Mouse (Mus musculus) brown adipose tissue, adult 24 weeks (tissue): Measurements from ENCODE around the gene Akip1. TPM values are rescaled to one million over a fixed set of nuclear protein-coding genes. Genes with fewer than 3 reads are reported as not detected.

ENCODE experiments used
- H3K27ac ChIP-seq: fragments of 200-500 bp; replicated peaks from 2 replicates; pipeline ENCODE4 v1.5.1; 2012; ENCODE audit warnings: low read depth, mild to moderate bottlenecking, low read length
- H3K4me1 ChIP-seq: fragments of 200-500 bp; 2 replicates; pipeline ENCODE4 v1.6.1; 2012; ENCODE audit warnings: low read length, mixed read lengths; ENCODE audit not compliant: control insufficient read depth, insufficient read depth, insufficient read length
- H3K4me3 ChIP-seq: fragments of 200-500 bp; 2 replicates; pipeline ENCODE4 v1.5.1; 2012; ENCODE audit warnings: low read depth, mild to moderate bottlenecking, low read length, moderate library complexity; ENCODE audit not compliant: insufficient read depth
- polyA plus RNA-seq: library from polyadenylated mRNA; stranded (reverse); fragments of >200 nt; gene quantifications from 2 replicates; pipeline ENCODE4 v1.2.4, GENCODE M21; 2012; ENCODE audit not compliant: missing spikeins, insufficient read depth, insufficient read length

The Akip1 gene
- polyA plus RNA-seq: 26.1 and 34.8 TPM in 2 replicates

DNA sequence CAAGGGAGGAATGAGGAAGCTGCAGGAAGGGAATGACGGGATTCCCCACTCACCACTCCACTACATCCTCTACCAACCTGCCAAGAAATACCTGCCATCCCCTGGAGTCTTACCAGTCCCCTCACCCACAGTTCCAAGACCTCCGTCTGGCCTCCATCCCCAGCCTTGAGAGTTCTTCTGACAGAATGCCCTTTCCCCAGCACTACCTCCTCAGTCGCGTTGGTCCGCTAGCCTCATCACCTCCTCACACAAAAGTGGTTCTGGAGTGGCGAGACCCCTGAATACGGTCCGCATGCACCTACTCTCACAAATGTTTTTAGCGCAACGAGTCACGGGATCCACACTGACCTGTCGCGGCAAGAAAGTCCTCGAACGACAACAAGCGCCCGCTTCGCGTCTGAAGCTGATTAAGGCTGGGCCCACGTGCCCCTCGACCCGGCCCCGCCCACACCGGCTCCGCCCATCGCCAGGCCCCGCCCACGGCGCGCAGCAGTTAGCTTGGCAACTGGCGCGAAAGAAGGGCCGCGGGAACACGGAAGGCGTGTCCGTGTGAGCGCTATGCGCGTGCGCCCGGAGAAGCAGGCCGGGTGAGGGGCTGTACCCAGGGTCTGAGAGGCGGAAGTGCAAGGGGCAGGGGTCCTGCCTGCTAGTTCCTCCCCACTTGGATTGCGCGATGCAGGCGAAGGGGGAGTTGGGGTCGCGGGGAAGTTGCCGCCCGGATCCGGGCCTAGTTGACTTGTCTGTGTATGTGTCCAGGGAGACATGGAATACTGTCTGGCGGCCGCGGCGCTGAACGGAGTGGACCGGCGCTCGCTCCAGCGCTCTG lies at the start of gene Akip1, which contains the start of gene St5:
Gene Akip1, plus strand, starts transcription at position 501 of the 826 bp plus-strand sequence.
Gene St5, minus strand, starts transcription at position 416 of the 826 bp plus-strand sequence.
- no peak within 1 kb of the TSS; the same call in 1 of the 2 replicates for H3K27ac ChIP-seq
- peak within 1 kb of the TSS; percentile 82 for H3K4me3 ChIP-seq
- no peaks in the 10 kb centered on the region; the same call in 1 of the 2 replicates for H3K4me1 ChIP-seq

DNA sequence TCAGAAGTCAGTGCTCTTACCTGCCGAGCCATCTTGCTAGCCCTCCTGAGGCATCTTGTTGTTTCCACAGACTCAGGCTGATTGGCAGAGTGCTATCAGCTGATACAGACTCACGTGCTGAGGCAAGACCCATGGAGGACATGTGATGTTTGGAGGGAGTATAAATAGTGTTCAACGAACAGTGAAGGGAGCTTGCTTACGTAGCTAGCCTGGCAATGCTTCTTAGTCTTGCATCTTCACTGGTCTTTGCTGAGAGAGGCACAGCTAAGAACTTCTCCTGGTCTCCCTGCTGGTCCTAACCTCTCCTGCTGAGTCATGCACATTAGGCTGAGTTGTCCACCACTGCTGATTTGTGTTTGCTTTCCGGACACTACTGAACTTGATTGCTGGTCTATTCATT lies 48.6 kb upstream of the Akip1 start:
- H3K4me1 ChIP-seq: no peaks in the 10 kb centered on the region; the same call in 1 of the 2 replicates

DNA sequence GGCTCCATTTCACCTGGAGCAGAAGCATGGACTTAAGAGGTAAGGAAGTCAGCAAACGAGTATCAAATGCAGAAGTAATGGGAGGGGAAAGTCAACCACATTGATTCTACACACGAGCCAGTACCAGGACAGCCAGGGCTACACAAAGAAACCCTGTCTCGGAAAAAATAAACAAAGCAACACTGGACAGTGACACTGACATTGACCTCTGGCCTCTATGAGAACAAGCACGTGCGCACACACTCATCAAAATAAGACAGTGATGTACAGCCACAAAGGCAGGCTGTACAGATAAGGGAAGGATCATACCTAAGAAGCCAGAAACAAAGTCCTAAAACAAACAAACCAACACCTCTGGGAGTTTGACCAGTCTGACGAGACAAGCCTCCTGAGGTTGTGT lies 45.6 kb upstream of the Akip1 start:
- no peak overlapping the region for H3K4me3 ChIP-seq

More for the DNA sequence above, 48.6 kb upstream of the Akip1 start:
- no peak overlapping the region for H3K27ac ChIP-seq
- H3K4me3 ChIP-seq: no peak overlapping the region

DNA sequence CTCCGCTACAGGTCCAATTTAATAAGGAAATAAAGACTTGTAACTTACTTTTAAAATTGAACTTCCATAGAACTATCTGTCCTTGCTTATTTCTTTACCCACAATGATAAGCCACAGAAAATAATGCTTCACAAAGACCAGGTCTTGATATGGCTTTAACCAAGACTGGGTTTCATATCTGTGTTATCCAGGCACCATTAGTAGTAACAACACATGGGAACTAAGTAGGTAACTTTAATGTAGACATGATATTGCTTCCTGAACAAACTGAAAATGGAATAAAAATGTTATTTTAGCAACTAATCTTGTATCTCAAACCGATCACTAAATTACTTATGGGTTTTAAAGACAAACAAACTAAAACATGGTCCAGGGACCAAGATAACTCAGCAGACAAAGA lies 44.2 kb upstream of the Akip1 start:
- Histone ChIP-seq H3K4me3 (no peak overlapping the region), H3K27ac (no peak overlapping the region)

More for the DNA sequence above, 45.6 kb upstream of the Akip1 start:
- no peak overlapping the region for H3K27ac ChIP-seq
- no peaks in the 10 kb centered on the region; the same call in 1 of the 2 replicates for H3K4me1 ChIP-seq

DNA sequence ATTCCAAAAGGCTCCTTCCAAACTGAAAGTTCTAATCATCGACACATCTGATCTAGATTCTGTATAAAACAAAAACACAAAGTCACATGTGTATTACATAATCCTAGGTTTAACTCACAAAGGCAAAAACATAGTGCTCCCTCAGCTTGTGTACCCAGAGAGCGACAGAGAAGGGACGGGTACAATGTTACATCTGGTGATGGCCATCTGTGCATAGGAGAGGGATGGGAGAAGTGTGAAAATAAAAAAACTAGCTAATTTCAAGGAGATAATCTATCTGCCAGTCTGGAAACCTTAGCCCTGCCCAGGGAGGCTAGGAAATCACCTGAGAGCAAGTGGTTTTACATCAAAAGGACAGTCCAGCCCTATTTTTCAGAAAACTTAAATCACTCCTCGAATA lies 40.9 kb upstream of the Akip1 start:
- Histone ChIP-seq H3K4me3 (no peak overlapping the region), H3K4me1 (peaks cover 3% of the 10 kb centered on the region; the same call in 1 of the 2 replicates), H3K27ac (no peak overlapping the region)

More for the DNA sequence above, 44.2 kb upstream of the Akip1 start:
- H3K4me1 ChIP-seq: peaks cover 3% of the 10 kb centered on the region; the same call in 1 of the 2 replicates

DNA sequence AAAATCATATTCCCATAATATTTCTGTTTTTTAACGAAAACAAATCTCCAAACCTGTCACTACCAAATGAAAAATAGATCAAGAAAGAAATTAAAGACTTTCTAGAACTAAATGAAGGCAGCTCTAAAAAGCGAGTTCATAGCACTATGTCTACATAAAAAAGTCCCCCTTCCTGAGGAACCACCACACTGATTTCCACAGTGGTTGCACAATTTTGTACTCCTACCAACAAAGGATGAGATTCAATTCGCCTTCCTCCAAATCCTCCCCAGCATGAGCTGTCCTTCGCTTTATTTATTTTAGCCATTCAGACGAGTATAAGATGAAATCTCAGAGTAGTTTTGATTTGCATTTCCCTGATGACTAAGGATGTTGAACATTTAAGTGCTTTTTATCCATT lies 36.8 kb upstream of the Akip1 start:
- H3K27ac ChIP-seq: no peak overlapping the region
- H3K4me1 ChIP-seq: peaks cover 8% of the 10 kb centered on the region
- no peak overlapping the region for H3K4me3 ChIP-seq

DNA sequence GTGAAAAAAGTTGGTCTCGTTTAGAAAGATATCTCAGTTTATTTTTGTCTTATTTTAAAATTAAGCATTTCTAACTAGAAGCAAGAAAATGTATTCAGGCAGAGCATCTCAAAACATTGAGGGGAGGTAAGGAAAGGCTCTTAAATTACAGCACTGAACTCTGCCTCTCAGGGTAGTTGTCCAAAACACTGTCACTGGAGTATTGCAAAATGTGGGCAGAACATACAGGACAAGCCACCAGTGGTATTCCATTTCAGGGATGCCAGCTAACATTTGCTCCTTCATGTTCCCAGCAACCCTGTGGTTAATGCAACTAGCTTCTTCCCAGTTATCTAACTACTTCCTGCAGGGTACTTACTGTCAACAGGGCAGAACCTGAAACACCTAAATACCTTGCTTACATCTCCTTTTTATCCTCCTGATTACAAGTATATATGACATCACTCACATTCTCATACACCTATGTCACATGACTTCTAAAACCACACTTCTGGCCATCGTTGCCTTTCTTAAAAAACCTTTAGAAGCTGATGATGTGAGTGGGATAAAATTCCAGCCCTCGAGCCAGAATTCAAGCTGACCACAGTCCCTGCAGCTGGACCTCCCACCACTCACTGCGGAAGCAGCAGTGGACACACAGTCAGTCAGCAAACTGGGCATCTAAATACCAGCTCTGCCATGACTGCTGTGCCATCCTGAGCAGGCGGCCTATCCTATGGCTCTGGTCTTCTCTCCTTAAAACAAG lies 33.9 kb upstream of the Akip1 start:
- Histone ChIP-seq H3K27ac (no peak overlapping the region), H3K4me1 (peaks cover 5% of the 10 kb centered on the region), H3K4me3 (peak overlapping the region; percentile 11; the same call in 1 of the 2 replicates)

DNA sequence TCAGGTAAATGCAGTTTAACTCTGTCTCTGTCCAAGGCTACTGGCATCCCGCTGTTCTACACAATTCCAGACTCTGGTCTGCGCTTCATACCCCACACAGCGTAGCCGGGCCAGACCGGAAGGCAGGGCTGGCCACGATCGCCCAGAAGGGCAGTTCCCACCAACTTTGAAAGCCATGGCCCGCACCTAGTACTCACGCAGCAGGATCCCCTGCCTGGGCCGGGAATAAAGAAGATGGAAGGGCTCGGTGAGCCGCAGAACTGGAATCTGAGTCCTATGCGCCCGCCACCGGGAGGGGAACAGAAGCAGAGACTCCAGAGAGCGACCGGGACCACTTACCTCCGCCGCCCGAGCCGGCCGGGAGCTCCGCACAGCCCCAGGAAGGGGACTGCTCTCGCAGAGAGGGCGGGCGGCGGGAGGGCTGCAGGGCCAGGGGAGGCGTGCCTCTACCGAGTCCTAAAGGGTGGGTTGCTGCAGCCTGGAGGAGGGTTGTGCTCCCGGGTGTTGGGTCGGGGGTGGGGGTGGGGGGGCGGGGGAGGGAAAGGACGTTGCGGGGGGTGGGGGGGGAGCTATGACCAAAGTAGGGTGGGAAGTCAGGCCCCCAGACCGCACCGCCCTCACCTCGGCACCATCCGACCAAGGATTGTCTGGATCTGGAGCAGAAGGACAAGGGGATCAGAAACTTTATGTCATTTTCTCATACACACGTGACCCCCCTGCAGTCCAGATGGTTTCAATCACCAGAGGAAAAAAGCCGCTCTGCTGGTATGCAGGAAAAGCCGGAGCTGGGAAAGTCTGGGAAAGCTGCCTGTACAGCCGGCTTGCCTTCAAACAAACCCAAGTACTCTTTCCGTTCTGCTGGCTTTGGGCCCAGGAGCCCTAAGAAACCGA lies 31.7 kb upstream of the Akip1 start:
- Histone ChIP-seq H3K4me1 (peaks cover 5% of the 10 kb centered on the region), H3K4me3 (peak overlapping the region; percentile 80), H3K27ac (peak overlapping the region; percentile 71)

DNA sequence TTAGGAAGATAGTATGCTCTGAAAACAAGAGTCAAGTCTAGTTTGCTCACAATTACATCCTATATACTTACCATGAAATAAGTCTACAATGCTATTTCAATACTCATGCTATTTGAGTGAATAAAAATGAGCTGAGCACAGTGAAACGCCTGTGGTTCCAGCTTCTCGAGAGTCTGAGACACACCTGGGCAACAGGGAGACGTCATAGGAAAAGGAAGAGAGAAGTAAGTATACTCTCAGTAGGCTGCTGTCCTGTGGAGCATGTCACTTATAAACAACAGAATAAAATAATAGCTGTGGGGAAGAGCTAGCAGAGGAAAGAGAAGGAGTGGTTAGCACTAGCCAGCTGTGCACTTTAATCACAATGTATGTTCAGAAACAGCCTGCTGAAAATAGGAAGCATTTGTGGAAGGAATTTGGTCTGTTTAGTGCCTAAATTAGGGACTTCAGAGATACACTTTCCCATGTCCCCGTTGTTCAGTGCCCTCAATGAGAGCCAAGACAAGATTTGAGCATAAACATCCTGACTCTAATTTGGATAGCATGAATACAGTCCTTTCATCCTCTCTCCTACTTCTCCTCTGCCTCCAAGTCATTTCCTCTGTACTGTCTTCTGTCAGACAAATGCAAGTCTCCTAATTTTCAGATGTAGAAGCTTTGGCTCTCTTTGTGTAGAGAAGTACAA lies 28.4 kb upstream of the Akip1 start:
- H3K4me3 ChIP-seq: no peak overlapping the region
- peaks cover under 1% of the 10 kb centered on the region; the same call in 1 of the 2 replicates for H3K4me1 ChIP-seq
- no peak overlapping the region for H3K27ac ChIP-seq

DNA sequence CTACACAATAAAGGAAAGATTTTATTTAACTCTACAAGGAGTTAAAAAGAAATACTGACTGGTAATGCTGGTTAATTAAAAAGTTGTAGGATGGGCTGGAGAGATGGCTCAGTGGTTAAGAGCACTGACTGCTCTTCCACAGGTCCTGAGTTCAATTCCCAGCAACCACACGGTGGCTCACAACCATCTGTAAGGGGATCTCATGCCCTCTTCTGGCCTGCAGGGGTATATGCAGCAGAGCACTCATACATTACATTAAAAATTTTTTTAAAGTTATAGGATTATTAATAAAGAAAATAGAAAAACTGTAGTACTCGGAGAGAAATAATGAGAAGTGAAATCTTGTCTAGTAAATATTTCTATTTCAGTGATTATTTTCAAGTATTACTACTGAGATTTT lies 23.2 kb upstream of the Akip1 start:
- H3K27ac ChIP-seq: no peak overlapping the region
- H3K4me3 ChIP-seq: no peak overlapping the region
- H3K4me1 ChIP-seq: no peaks in the 10 kb centered on the region

DNA sequence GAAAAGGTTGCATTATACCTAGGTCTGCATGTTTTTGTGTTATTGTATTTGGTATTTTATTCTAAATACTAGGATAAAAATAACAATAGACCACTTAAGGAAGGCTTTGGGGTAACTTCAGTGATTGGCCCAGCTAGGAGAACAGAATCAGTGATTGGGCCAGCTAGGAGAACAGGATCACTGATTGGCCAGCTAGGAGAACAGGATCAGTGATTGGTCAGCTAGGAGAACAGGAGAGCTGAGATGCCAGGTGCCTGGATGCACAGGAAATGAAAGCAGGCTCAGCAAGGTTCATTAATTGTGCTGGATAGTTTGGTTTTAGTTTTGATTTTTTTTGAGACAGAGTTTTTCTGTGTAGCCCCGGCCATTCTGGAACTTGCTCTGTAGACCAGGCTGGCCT lies 22.6 kb upstream of the Akip1 start:
- H3K4me3 ChIP-seq: no peak overlapping the region
- H3K27ac ChIP-seq: no peak overlapping the region
- no peaks in the 10 kb centered on the region for H3K4me1 ChIP-seq

DNA sequence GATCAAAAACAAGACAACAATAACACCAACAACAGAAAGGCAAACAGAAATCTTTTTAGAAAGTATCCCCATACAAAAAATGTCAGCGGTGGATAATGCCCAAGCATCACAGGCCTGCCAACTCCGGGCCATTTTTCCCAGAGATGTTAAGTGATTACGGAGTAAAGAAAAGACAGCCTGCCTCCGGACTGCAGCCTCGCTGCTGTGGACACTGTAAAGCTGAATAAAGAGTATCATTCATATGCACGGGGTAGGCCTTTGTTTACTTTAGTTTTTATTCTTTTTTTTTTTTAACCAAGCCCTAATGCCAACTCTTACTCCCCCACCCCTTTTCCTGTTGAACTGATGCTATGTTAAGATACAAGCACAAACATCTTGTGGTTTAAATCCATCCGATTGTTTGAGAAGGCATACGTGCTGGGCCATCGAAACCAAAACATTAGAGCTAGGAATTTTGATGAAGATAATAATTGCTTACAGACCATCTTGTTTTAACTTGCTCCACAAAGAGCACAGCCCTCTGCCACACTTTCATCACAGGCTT lies 16.8 kb upstream of the Akip1 start:
- no peak overlapping the region for H3K4me3 ChIP-seq
- H3K27ac ChIP-seq: no peak overlapping the region
- H3K4me1 ChIP-seq: peaks cover 4% of the 10 kb centered on the region; the same call in 1 of the 2 replicates

DNA sequence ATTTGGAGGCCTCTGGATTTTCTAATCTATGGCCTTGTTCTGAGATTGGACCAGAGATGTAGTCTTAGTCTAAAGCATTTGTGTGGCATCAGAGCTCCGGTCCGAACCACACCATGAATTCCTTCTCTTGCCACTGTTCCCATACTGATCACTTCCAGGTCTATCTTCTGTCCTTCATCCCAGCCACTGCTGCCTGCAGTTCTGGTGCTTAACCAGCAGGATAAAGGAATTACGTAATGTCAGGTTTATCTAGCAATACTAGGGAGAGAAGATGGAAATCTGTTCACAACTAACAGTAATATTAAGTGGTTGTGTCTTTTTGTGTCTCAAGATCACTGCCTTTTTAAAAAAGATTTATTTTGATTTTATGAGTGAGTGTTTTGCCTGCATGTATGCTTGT lies 13.4 kb upstream of the Akip1 start:
- Histone ChIP-seq H3K4me3 (no peak overlapping the region), H3K4me1 (peaks cover 4% of the 10 kb centered on the region; the same call in 1 of the 2 replicates), H3K27ac (no peak overlapping the region)

DNA sequence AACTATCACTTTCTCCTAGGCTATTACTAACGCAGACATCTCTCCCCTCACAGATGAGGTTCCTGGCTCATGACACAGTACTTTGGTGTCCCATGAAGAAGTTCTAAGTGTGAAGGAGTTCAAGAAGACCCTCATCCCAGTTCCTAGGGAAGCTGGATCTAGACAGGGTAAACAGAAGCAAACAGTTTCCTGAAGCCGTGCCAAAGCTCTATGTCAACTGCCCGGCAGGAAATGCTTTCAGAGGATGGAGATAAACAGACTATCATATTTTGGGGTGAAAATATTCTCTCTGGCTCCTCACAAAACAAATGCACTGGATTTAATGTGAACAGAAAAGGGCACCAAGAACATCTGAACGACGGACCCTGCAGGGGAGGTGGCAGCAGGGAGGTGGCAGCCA lies 12.5 kb upstream of the Akip1 start:
- Histone ChIP-seq H3K4me3 (no peak overlapping the region), H3K4me1 (peaks cover 4% of the 10 kb centered on the region; the same call in 1 of the 2 replicates), H3K27ac (no peak overlapping the region)
